Mouse (Mus musculus) hindbrain, postnatal 0 days (tissue): ENCODE data around the gene Cd44. TPM values are rescaled to one million over a fixed set of nuclear protein-coding genes. Genes with fewer than 3 reads are reported as not detected.

Experiments
- ATAC-seq: fragments of 200-750 bp; cut with Nextera tagmentation; 2 replicates; pipeline ENCODE4 v1.8.0; 2017; ENCODE audit warnings: mild to moderate bottlenecking, moderate TSS enrichment, moderate library complexity
- DNase-seq: peaks from one replicate; pipeline ENCODE4 v3.0.0-alpha.2; 2015; ENCODE audit warnings: low spot score
- H3K27ac ChIP-seq: fragments of 300-500 bp; sonication (generic); 2 replicates; pipeline ENCODE4 v1.5.1; 2014; ENCODE audit warnings: mild to moderate bottlenecking
- H3K27me3 ChIP-seq: fragments of 300-500 bp; sonication (generic); 2 replicates; pipeline ENCODE4 v1.6.1; 2014; ENCODE audit warnings: low read length, mixed read lengths; ENCODE audit not compliant: insufficient read depth
- H3K36me3 ChIP-seq: fragments of 300-500 bp; sonication (generic); 2 replicates; pipeline ENCODE4 v1.6.1; 2014; ENCODE audit warnings: low read length, mixed read lengths; ENCODE audit not compliant: insufficient read depth
- H3K4me1 ChIP-seq: fragments of 300-500 bp; sonication (generic); 2 replicates; pipeline ENCODE4 v1.6.1; 2014; ENCODE audit warnings: antibody characterized with exemption, low read length, mixed read lengths; ENCODE audit not compliant: insufficient read depth
- H3K4me2 ChIP-seq: fragments of 300-500 bp; sonication (generic); 2 replicates; pipeline ENCODE4 v1.6.1; 2014; ENCODE audit warnings: low read depth, mild to moderate bottlenecking, low read length, moderate library complexity, mixed read lengths
- H3K4me3 ChIP-seq: fragments of 300-500 bp; sonication (generic); 2 replicates; pipeline ENCODE4 v1.5.1; 2014; ENCODE audit warnings: low read length
- H3K9ac ChIP-seq: fragments of 300-500 bp; sonication (generic); replicated peaks from 2 replicates; pipeline ENCODE4 v1.6.1; 2014; ENCODE audit warnings: mild to moderate bottlenecking, low read length, moderate library complexity, mixed read lengths
- H3K9me3 ChIP-seq: fragments of 300-500 bp; sonication (generic); 2 replicates; pipeline ENCODE4 v1.6.1; 2016; ENCODE audit warnings: low read length, mixed read lengths
- CTCF ChIP-seq: IDR thresholded peaks from 2 replicates; pipeline ENCODE4 v1.5.1; 2016; ENCODE audit warnings: antibody characterized with exemption, control low read depth, low read depth
- WGBS: fragments of 180-500 bp; shearing (Covaris S2); extraction: QIAGEN DNeasy Blood & Tissue Kit; methylation state at CpG from one replicate; pipeline ENCODE4 v1.1.7; 2014; 5-methylcytosine and 5-hydroxymethylcytosine counted together
- polyA plus RNA-seq: library from polyadenylated mRNA; unstranded; fragments of >200 nt; fragmentation: Nextera tagmentation; extraction: Ambion mirVana; gene quantifications from 2 replicates; pipeline ENCODE4 v1.2.1, GENCODE M21; 2015
- total RNA-seq: library from RNA; depleted of rRNA; stranded (reverse); fragments of >200 nt; gene quantifications from 2 replicates; pipeline ENCODE4 v1.2.3, GENCODE M21; 2014; rRNA removed

The Cd44 gene
- 7.0 and 10.4 TPM in 2 replicates for total RNA-seq
- 5.2 and 6.0 TPM in 2 replicates for polyA plus RNA-seq

DNA sequence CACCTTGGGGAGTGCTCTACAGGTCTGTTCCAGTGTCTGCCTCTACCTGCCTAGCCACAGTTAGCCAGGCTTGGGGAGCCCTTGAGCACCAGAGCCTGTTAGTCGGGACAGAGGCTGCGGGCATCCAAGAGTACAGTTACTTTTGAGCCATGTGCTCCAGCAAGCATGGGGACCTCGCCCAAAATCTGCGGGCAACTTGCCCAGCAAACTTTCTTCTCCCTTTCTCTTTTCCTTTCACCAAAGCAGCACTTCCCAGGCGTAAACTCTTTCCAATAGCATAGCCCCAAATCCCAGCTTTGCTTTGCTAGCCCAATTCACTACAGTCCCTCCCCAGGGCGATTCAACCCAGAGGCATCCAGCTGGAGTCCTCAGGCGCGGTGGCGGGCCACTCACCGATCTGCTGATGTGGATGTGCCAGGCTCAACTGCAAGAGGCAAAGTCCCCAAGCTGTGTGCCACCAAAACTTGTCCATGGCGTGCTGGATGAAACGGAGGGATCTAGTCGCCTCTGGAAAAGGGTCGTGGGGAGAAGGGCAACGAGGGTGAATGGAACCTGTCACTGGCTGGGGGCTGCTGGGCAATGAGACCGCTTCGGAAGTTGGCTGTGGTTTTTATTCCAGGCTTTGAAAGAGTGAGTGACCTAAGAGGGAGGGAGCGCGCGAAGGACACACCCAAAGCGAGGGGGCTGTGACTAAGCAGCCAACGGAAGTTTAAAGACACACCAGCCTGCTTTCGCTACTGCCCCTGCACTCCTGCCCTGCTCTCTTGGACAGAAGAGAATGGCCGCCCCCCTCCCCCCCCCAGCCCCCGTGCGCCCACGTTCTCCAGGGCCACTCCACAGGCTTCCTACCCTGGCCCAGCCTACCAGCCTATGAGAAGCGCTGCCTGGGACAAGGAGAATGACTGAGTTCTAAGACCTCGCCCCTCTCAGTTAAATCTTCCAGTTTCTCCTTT, at the start of gene Cd44:
Gene Cd44 (minus strand): TSS at position 791 of the 953 bp plus-strand sequence.
- TF ChIP-seq CTCF = no peak
- Histone ChIP-seq H3K4me1 (no peaks in the 10 kb centered on the region), H3K27me3 (no peaks in the 10 kb centered on the region), H3K4me2 (peak within 1 kb of the TSS; percentile 60), H3K9me3 (no peaks in the 10 kb centered on the region), H3K36me3 (no peaks in the 10 kb centered on the region), H3K27ac (no peak within 1 kb of the TSS), H3K4me3 (peak within 1 kb of the TSS; percentile 29), H3K9ac (no peak within 1 kb of the TSS)
- WGBS = 2% methylated on average over 28 of the region's 29 CpGs
- ATAC-seq = peak; percentile 77
- DNase-seq = peak; percentile 52

- no peak for TF ChIP-seq CTCF
- 82% methylated on average over 4 of the region's 4 CpGs for WGBS
- Histone ChIP-seq H3K36me3 (no peaks in the 10 kb centered on the region), H3K4me1 (peaks cover 9% of the 10 kb centered on the region), H3K4me2 (no peak overlapping the region), H3K9ac (no peak overlapping the region), H3K27ac (no peak overlapping the region), H3K9me3 (no peaks in the 10 kb centered on the region), H3K4me3 (no peak overlapping the region), H3K27me3 (no peaks in the 10 kb centered on the region)
- no peak for DNase-seq
- no peak for ATAC-seq
Observed at GRCm38 (mm10) chr2:102948481-102948857, 47.0 kb upstream of the Cd44 start.

DNA sequence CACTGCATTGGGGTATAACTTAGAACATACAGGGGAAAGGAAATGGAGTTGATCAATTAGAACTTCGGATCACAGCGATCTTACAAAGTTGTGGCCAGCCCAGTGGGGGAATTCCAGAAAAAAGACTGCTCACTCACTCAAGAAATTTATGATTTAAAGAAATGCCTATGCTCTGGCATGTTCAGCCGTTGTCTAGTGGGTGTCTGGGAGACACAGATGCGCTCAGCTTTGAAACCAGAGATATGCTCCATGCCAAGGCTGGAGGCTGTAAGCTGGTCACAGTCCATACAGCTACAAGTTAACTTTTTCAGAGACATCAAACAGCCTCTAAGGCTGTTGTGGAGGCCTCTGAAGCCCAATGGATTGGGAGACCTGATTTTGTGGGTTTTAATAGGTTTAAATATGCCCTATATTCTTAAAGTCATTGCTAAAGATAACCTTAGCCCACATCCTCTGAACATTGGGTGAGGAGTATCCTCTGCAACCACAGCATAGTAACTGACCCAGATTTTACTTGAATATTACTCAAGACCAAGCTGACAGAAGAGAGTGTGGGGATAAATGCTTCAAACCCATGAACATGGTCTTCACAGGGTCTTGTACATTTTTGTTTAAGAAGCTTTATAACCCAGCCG, 46.5 kb upstream of the Cd44 start:
- Histone ChIP-seq H3K4me2 (no peak overlapping the region), H3K9ac (no peak overlapping the region), H3K9me3 (no peaks in the 10 kb centered on the region), H3K4me1 (peaks cover 9% of the 10 kb centered on the region), H3K36me3 (no peaks in the 10 kb centered on the region), H3K27ac (no peak overlapping the region), H3K27me3 (no peaks in the 10 kb centered on the region), H3K4me3 (no peak overlapping the region)
- DNase-seq (no peak), ATAC-seq (no peak)
- WGBS = 95% methylated on average over 5 of the region's 5 CpGs
- no peak for TF ChIP-seq CTCF

- H3K4me1 ChIP-seq = peaks cover 9% of the 10 kb centered on the region
- no peak overlapping the region for H3K9ac ChIP-seq
- no peak overlapping the region for H3K4me2 ChIP-seq
- H3K9me3 ChIP-seq = no peaks in the 10 kb centered on the region
- no peak overlapping the region for H3K4me3 ChIP-seq
- TF ChIP-seq CTCF = no peak
- ATAC-seq (no peak), DNase-seq (no peak)
- no peak overlapping the region for H3K27ac ChIP-seq
- no peaks in the 10 kb centered on the region for H3K36me3 ChIP-seq
- no peaks in the 10 kb centered on the region for H3K27me3 ChIP-seq
- WGBS = 48% methylated on average over 1 of the region's 1 CpGs
Observed at GRCm38 (mm10) chr2:102945111-102945510, 43.6 kb upstream of the Cd44 start.

DNA sequence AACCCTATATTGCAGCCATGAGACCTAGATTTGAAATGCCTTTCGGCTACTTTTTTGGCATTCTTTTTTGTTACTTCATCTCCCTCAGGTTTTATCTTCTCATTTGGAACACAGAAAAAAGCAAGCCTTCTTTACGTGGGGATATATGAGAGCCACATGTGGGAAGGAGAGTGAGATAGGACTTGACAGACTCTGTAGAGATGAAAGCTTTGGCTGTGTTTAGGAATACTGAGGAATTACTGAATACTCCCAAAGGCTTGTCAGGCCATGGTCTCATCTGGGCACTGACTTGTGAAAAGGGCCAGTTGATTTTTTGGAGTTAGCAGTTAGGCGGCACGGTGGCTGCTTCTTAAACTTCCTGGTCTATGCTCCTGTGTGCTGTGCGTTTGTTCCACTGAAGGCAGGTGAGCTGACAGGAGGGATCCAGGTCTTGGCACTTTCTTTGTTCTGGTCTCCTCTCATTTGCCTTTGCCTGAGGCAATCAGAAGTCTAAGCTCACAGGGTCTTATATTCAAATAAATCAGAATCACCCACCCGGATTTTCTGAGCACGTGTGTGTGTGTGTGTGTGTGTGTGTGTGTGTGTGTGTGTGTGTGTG, 43.0 kb upstream of the Cd44 start:
- DNase-seq = no peak
- Histone ChIP-seq H3K9me3 (no peaks in the 10 kb centered on the region), H3K4me2 (no peak overlapping the region), H3K4me1 (peaks cover 9% of the 10 kb centered on the region), H3K36me3 (no peaks in the 10 kb centered on the region), H3K9ac (no peak overlapping the region), H3K27me3 (no peaks in the 10 kb centered on the region), H3K4me3 (no peak overlapping the region), H3K27ac (no peak overlapping the region)
- no peak for TF ChIP-seq CTCF
- ATAC-seq = no peak
- 73% methylated on average over 7 of the region's 7 CpGs for WGBS

DNA sequence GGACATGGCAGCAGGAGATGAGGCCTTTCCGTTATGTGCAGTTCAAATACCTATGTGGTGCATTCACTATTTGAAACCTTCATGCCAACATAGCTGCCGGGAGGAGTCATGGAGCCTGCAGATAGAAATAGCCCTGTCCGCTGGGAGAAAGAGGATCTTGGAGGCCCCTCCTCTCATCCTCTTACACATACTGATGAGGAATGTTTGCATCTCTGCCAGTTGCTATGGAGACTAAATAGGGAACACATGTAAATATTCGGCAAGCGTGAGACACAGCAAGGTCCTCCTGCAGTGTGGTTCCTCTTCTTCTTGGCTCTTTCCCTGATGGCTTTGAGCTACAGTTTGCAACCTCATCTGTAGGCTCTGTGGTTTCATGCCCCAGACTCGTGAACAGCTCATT, 42.5 kb upstream of the Cd44 start:
- peak; percentile 87 for ATAC-seq
- 10% methylated on average over 6 of the region's 6 CpGs for WGBS

More for the DNA sequence above, 42.5 kb upstream of the Cd44 start:
- no peak overlapping the region for H3K9ac ChIP-seq
- TF ChIP-seq CTCF = no peak
- no peaks in the 10 kb centered on the region for H3K27me3 ChIP-seq
- peaks cover 9% of the 10 kb centered on the region for H3K4me1 ChIP-seq
- peak; percentile 73 for DNase-seq
- no peaks in the 10 kb centered on the region for H3K9me3 ChIP-seq
- H3K4me3 ChIP-seq = no peak overlapping the region
- no peak overlapping the region for H3K27ac ChIP-seq
- no peak overlapping the region for H3K4me2 ChIP-seq
- no peaks in the 10 kb centered on the region for H3K36me3 ChIP-seq
